Mouse (Mus musculus) liver, postnatal 0 days (tissue): ENCODE results near the gene Drd4. TPM values are rescaled to one million over a fixed set of nuclear protein-coding genes. Genes with fewer than 3 reads are reported as not detected.

Source experiments
- ATAC-seq: fragments of 200-750 bp; cut with Nextera tagmentation; 2 replicates; pipeline ENCODE4 v1.8.0; 2017; ENCODE audit warnings: mild to moderate bottlenecking, moderate library complexity
- DNase-seq: peaks from one replicate; pipeline ENCODE4 v3.0.0-alpha.2; 2016
- H3K27ac ChIP-seq: fragments of 300-500 bp; sonication (generic); 2 replicates; pipeline ENCODE4 v1.5.1; 2014; ENCODE audit warnings: antibody characterized with exemption, moderate library complexity, mild to moderate bottlenecking, low read depth
- H3K27me3 ChIP-seq: fragments of 300-500 bp; sonication (generic); 2 replicates; pipeline ENCODE4 v1.6.1; 2014; ENCODE audit warnings: low read length, control low read depth, mixed read lengths; ENCODE audit not compliant: insufficient read depth
- H3K36me3 ChIP-seq: fragments of 300-500 bp; sonication (generic); replicated peaks from 2 replicates; pipeline ENCODE4 v1.6.1; 2014; ENCODE audit warnings: mild to moderate bottlenecking, control low read depth, low read length, moderate library complexity, mixed read lengths; ENCODE audit not compliant: insufficient read depth
- H3K4me1 ChIP-seq: fragments of 300-500 bp; sonication (generic); 2 replicates; pipeline ENCODE4 v1.6.1; 2014; ENCODE audit warnings: antibody characterized with exemption, mild to moderate bottlenecking, control low read depth; ENCODE audit not compliant: insufficient read depth
- H3K4me2 ChIP-seq: fragments of 300-500 bp; sonication (generic); 2 replicates; pipeline ENCODE4 v1.6.1; 2014; ENCODE audit warnings: low read depth, mild to moderate bottlenecking, low read length, moderate library complexity, mixed read lengths
- H3K4me3 ChIP-seq: fragments of 300-500 bp; sonication (generic); 2 replicates; pipeline ENCODE4 v1.5.1; 2014; ENCODE audit warnings: low read depth, low read length
- H3K9ac ChIP-seq: fragments of 300-500 bp; sonication (generic); replicated peaks from 2 replicates; pipeline ENCODE4 v1.6.1; 2014; ENCODE audit warnings: mild to moderate bottlenecking, moderate library complexity
- H3K9me3 ChIP-seq: fragments of 300-500 bp; sonication (generic); 2 replicates; pipeline ENCODE4 v1.6.1; 2016; ENCODE audit warnings: mild to moderate bottlenecking, control low read depth, low read length, mixed read lengths
- CTCF ChIP-seq: sonication (generic); IDR thresholded peaks from 2 replicates; pipeline ENCODE4 v1.5.1; 2016; ENCODE audit warnings: antibody characterized with exemption, low read depth
- EP300 ChIP-seq: IDR thresholded peaks from 2 replicates; pipeline ENCODE4 v1.6.1; 2016; ENCODE audit warnings: antibody characterized with exemption, low read depth, mild to moderate bottlenecking
- WGBS: fragments of 180-500 bp; shearing (Covaris S2); extraction: QIAGEN DNeasy Blood & Tissue Kit; methylation state at CpG from one replicate; pipeline ENCODE4 v1.1.7; 2014; ENCODE audit not compliant: insufficient replicate concordance; 5-methylcytosine and 5-hydroxymethylcytosine counted together
- polyA plus RNA-seq: library from polyadenylated mRNA; unstranded; fragments of >200 nt; fragmentation: Nextera tagmentation; extraction: Ambion mirVana; gene quantifications from 2 replicates; pipeline ENCODE4 v1.2.1, GENCODE M21; 2015

Drd4 gene
- polyA plus RNA-seq, 1 experiment from 2014 or later = not detected

GRCm38 (mm10) chr7:141299175-141299574 lies 7.4 kb downstream of the Drd4 start:
- H3K27ac ChIP-seq = no peak overlapping the region
- no peak overlapping the region for H3K9ac ChIP-seq
- peaks cover 13% of the 10 kb centered on the region for H3K4me1 ChIP-seq
- H3K9me3 ChIP-seq = no peaks in the 10 kb centered on the region
- H3K4me3 ChIP-seq = no peak overlapping the region
- no peak overlapping the region for H3K4me2 ChIP-seq
- TF ChIP-seq EP300 = no peak
- TF ChIP-seq CTCF = no peak
- peaks cover 21% of the 10 kb centered on the region; the same call in 1 of the 2 replicates for H3K36me3 ChIP-seq
- no peak for ATAC-seq
- DNase-seq = no peak
- WGBS = 88% methylated on average over 8 of the region's 8 CpGs
- H3K27me3 ChIP-seq = peaks cover 16% of the 10 kb centered on the region

GRCm38 (mm10) chr7:141301386-141301785 lies 9.6 kb downstream of the Drd4 start:
- 91% methylated on average over 9 of the region's 9 CpGs for WGBS
- TF ChIP-seq EP300 = no peak
- no peak for TF ChIP-seq CTCF
- no peak overlapping the region for H3K4me3 ChIP-seq
- H3K27ac ChIP-seq = no peak overlapping the region
- H3K27me3 ChIP-seq = no peaks in the 10 kb centered on the region
- H3K36me3 ChIP-seq = peaks cover 36% of the 10 kb centered on the region
- H3K4me1 ChIP-seq = peaks cover 8% of the 10 kb centered on the region
- no peak overlapping the region for H3K4me2 ChIP-seq
- ATAC-seq (no peak), DNase-seq (no peak)
- no peak overlapping the region for H3K9ac ChIP-seq
- H3K9me3 ChIP-seq = no peaks in the 10 kb centered on the region

DNA sequence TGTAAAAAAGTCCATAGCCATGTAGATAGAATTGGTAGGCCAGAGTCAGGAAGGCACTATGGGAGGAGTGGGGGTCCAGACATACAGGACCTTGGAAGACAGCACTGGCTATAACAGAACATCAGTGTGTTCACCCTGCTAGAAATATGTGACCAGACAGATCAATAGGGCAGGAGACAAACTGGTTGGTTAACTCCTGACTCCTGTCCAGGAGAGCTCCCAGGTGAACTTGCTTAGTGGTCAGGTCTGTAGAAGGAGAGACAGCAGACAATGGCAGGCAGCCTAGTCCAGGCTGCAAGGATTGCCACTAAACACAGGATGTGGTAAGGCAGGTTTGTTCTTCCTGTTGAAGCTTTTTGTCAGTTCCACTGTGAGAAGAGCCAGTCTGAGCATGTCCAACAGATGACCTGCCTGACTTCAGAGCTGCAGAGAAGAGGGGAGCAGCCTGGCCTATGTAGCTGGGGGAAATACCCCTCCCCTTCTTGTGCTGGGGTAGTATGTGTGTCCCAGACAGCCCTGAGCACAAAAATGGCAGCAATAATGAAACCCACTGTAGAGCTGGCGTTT lies 11.0 kb downstream of the Drd4 start:
- TF ChIP-seq CTCF (no peak), EP300 (no peak)
- Histone ChIP-seq H3K4me2 (no peak overlapping the region), H3K9me3 (no peaks in the 10 kb centered on the region), H3K27me3 (no peaks in the 10 kb centered on the region), H3K36me3 (peaks cover 44% of the 10 kb centered on the region), H3K27ac (peak overlapping the region; percentile 55), H3K4me3 (no peak overlapping the region), H3K4me1 (peaks cover 8% of the 10 kb centered on the region), H3K9ac (0 out of 2 replicates have a peak overlapping the region, but pooled peaks have one; percentile 41)
- DNase-seq = no peak
- WGBS = 67% methylated on average over 1 of the region's 1 CpGs
- peak; percentile 67 for ATAC-seq

- no peak overlapping the region; the same call in 1 of the 2 replicates for H3K9ac ChIP-seq
- no peaks in the 10 kb centered on the region for H3K9me3 ChIP-seq
- H3K27me3 ChIP-seq = no peaks in the 10 kb centered on the region
- no peak overlapping the region for H3K4me2 ChIP-seq
- H3K4me3 ChIP-seq = no peak overlapping the region
- DNase-seq (no peak), ATAC-seq (peak; percentile 74)
- peaks cover 51% of the 10 kb centered on the region for H3K36me3 ChIP-seq
- no peak overlapping the region for H3K27ac ChIP-seq
- peaks cover 8% of the 10 kb centered on the region for H3K4me1 ChIP-seq
- no peak for TF ChIP-seq CTCF
- TF ChIP-seq EP300 = no peak
- WGBS = 71% methylated on average over 4 of the region's 4 CpGs
Observed at GRCm38 (mm10) chr7:141304537-141304936, 12.7 kb downstream of the Drd4 start.

GRCm38 (mm10) chr7:141314416-141314815 lies 22.6 kb downstream of the Drd4 start:
- WGBS = 72% methylated on average over 2 of the region's 2 CpGs
- no peak overlapping the region for H3K27ac ChIP-seq
- peaks cover 66% of the 10 kb centered on the region for H3K36me3 ChIP-seq
- no peaks in the 10 kb centered on the region for H3K9me3 ChIP-seq
- no peaks in the 10 kb centered on the region for H3K4me1 ChIP-seq
- no peaks in the 10 kb centered on the region for H3K27me3 ChIP-seq
- H3K4me2 ChIP-seq = no peak overlapping the region
- TF ChIP-seq CTCF = no peak
- TF ChIP-seq EP300 = no peak
- no peak for DNase-seq
- H3K4me3 ChIP-seq = no peak overlapping the region
- ATAC-seq = no peak
- no peak overlapping the region for H3K9ac ChIP-seq

GRCm38 (mm10) chr7:141315076-141315475 lies 23.3 kb downstream of the Drd4 start:
- H3K27me3 ChIP-seq = no peaks in the 10 kb centered on the region
- H3K9ac ChIP-seq = no peak overlapping the region
- DNase-seq (no peak), ATAC-seq (no peak)
- peaks cover 66% of the 10 kb centered on the region for H3K36me3 ChIP-seq
- no peak overlapping the region for H3K4me3 ChIP-seq
- 80% methylated on average over 8 of the region's 8 CpGs for WGBS
- no peak overlapping the region for H3K4me2 ChIP-seq
- TF ChIP-seq CTCF = no peak
- no peaks in the 10 kb centered on the region for H3K4me1 ChIP-seq
- H3K27ac ChIP-seq = no peak overlapping the region
- no peaks in the 10 kb centered on the region for H3K9me3 ChIP-seq
